Mouse (Mus musculus) spleen, adult 2 months (tissue): ENCODE data around the gene Noxa1.

Experiments
- CTCF ChIP-seq: fragments of 200-500 bp; IDR thresholded peaks from 2 replicates; pipeline ENCODE4 v1.5.1; 2011; ENCODE audit warnings: mild to moderate bottlenecking, inconsistent platforms; ENCODE audit not compliant: insufficient read depth, insufficient read length, insufficient replicate concordance; ENCODE audit errors: extremely low read depth
- POLR2A ChIP-seq: fragments of 200-500 bp; IDR thresholded peaks from 2 replicates; pipeline ENCODE4 v1.6.1; 2011; ENCODE audit warnings: low read depth, low read length, inconsistent platforms

- no peak for TF ChIP-seq POLR2A
- no peak for TF ChIP-seq CTCF
Observed at GRCm38 (mm10) chr2:25055409-25056155, 39.4 kb downstream of the Noxa1 start.
